ENCODE assay signal across 16 mouse cellular contexts in the genomic region with DNA sequence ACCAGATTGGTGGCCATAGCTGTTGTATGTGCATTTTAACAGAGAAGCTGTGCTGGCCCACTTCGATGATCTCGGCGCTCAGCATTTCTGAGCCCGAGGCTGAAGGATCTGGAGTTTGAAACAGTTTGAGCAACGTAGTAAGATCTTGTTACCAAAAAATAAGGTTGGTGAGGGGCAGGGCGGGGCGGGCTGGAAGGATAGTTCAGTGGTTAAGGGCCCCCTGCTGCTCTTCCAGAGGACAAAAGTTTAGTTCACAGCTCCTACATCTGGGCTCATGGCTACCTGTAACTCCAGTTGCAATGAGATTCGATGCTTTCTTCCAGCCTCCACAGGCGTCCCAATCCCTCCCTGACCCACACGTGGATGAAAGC. TPM values are rescaled to one million over a fixed set of nuclear protein-coding genes. Genes with fewer than 3 reads are reported as not detected.
DNase-seq lines count a peak whose midpoint lies in the region; ATAC-seq and TF ChIP-seq lines count a peak whose summit lies in the region.
"Had no signal": no experiment of that assay in that cellular context is flagged by ENCODE, and none has a peak within 500 bp of the region (broad histone marks: within the 10 kb centered on the region; RNA-seq: fewer than 3 reads in every experiment).

No protein-coding gene starts in this region.

- DNase-seq in heart, embryonic 10.5 days (ENCODE audit: low spot score): no peak
- no peak for DNase-seq in testis, postnatal 10 days (ENCODE audit: low spot score)
- DNase-seq in liver, embryonic 14.5 days (ENCODE audit: low read depth in 3 of 3, low spot score in 3 of 3): no peak
- no peak for DNase-seq in cerebellum, adult 11 months
- DNase-seq in Muller cell, postnatal 12 days (ENCODE audit: inconsistent ontology term): no peak
- DNase-seq: adrenal gland, adult 2 months; gastrocnemius, postnatal 10 days; kidney, adult 2 months; kidney, postnatal 10 days; left cerebral cortex, postnatal 4 days had no signal

- H3K4me1 ChIP-seq in heart, embryonic 10.5 days: peaks cover 41% of the 10 kb centered on the region
- peaks cover 10% of the 10 kb centered on the region for H3K4me1 ChIP-seq in heart, embryonic 11.5 days (ENCODE audit: control insufficient read depth, insufficient read depth, low read length)
- peaks cover 11% of the 10 kb centered on the region; the same call in 1 of the 2 replicates for H3K4me1 ChIP-seq in testis, adult 2 months (ENCODE audit: control insufficient read depth, insufficient read depth, low read length)
- peaks cover 64 to 72% of the 10 kb centered on the region in 2 experiments for H3K4me1 ChIP-seq in liver, embryonic 14.5 days (replicated peaks; ENCODE audit: control insufficient read depth in 2 of 2, insufficient read depth in 2 of 2, low read length in 1 of 2)
- H3K4me1 ChIP-seq: neural tube, embryonic 15.5 days had no signal

- H3K4me3 ChIP-seq in heart, embryonic 10.5 days: no peak overlapping the region
- no peak overlapping the region for H3K4me3 ChIP-seq in heart, embryonic 11.5 days (ENCODE audit: low read depth, low read length)
- no peak overlapping the region for H3K4me3 ChIP-seq in testis, adult 2 months (ENCODE audit: control insufficient read depth, low read depth, low read length)
- H3K4me3 ChIP-seq in liver, embryonic 14.5 days (ENCODE audit: insufficient read depth in 1 of 2, low read depth in 2 of 2, low read length in 2 of 2): no peak overlapping the region
- H3K4me3 ChIP-seq: hindbrain, embryonic 13.5 days; midbrain, embryonic 12.5 days; neural tube, embryonic 15.5 days had no signal

- no peaks in the 10 kb centered on the region for H3K36me3 ChIP-seq in heart, embryonic 10.5 days
- H3K36me3 ChIP-seq in heart, embryonic 11.5 days (ENCODE audit: control insufficient read depth, insufficient read depth, low read length): no peaks in the 10 kb centered on the region
- H3K36me3 ChIP-seq in testis, adult 2 months (ENCODE audit: control insufficient read depth, insufficient read depth, low read length): no peaks in the 10 kb centered on the region
- no peaks in the 10 kb centered on the region for H3K36me3 ChIP-seq in liver, embryonic 14.5 days (replicated peaks; ENCODE audit: control insufficient read depth, insufficient read depth, low read depth)
- H3K36me3 ChIP-seq: hindbrain, embryonic 13.5 days; midbrain, embryonic 12.5 days; neural tube, embryonic 15.5 days had no signal

- H3K9me3 ChIP-seq in heart, embryonic 10.5 days: no peaks in the 10 kb centered on the region
- H3K9me3 ChIP-seq in heart, embryonic 11.5 days (replicated peaks; ENCODE audit: control insufficient read depth, low read length): no peaks in the 10 kb centered on the region
- no peaks in the 10 kb centered on the region for H3K9me3 ChIP-seq in liver, embryonic 14.5 days (ENCODE audit: control insufficient read depth, low read length)
- H3K9me3 ChIP-seq: hindbrain, embryonic 13.5 days; midbrain, embryonic 12.5 days; neural tube, embryonic 15.5 days had no signal

- 84% methylated on average over 10 of the region's 10 CpGs for WGBS in heart, embryonic 10.5 days
- 79% methylated on average over 10 of the region's 10 CpGs for WGBS in heart, embryonic 11.5 days (ENCODE audit: insufficient replicate concordance)
- WGBS in liver, embryonic 14.5 days (ENCODE audit: insufficient replicate concordance): 63% methylated on average over 10 of the region's 10 CpGs

- no peak for TF ChIP-seq CTCF in testis, adult 2 months (IDR thresholded peaks at IDR 0.05; ENCODE audit: control insufficient read depth, insufficient read depth, insufficient replicate concordance, low read depth, low read length)
- TF ChIP-seq CTCF in liver, embryonic 14.5 days (IDR thresholded peaks at IDR 0.05; ENCODE audit: low read depth): no peak

- H3K9ac ChIP-seq in heart, embryonic 11.5 days (ENCODE audit: low read depth, low read length): no peak overlapping the region
- H3K9ac ChIP-seq in liver, embryonic 14.5 days (replicated peaks): peak overlapping the region; percentile 95
- H3K9ac ChIP-seq: hindbrain, embryonic 13.5 days; midbrain, embryonic 12.5 days; neural tube, embryonic 15.5 days had no signal

- 0 out of 2 replicates have a peak, but pooled peaks cover 6% of the 10 kb centered on the region for H3K27me3 ChIP-seq in heart, embryonic 10.5 days (ENCODE audit: insufficient read depth, poor library complexity, severe bottlenecking)
- H3K27me3 ChIP-seq in heart, embryonic 11.5 days (ENCODE audit: control insufficient read depth, insufficient read depth, low read length): peaks cover 2% of the 10 kb centered on the region
- no peaks in the 10 kb centered on the region for H3K27me3 ChIP-seq in testis, adult 2 months (ENCODE audit: control insufficient read depth, insufficient read depth, low read length)
- H3K27me3 ChIP-seq in liver, embryonic 14.5 days (ENCODE audit: control insufficient read depth, insufficient read depth, low read length): no peaks in the 10 kb centered on the region
- H3K27me3 ChIP-seq: hindbrain, embryonic 13.5 days; midbrain, embryonic 12.5 days; neural tube, embryonic 15.5 days had no signal

- no peak for TF ChIP-seq POLR2A in testis, adult 2 months (IDR thresholded peaks at IDR 0.05; ENCODE audit: control insufficient read depth, low read depth, low read length)

- no peak for ATAC-seq in heart, embryonic 11.5 days (replicated peaks; ENCODE audit: insufficient number of reproducible peaks, low FRiP score, low TSS enrichment)
- ATAC-seq in liver, embryonic 14.5 days (ENCODE audit: insufficient read depth): no peak
- ATAC-seq: forebrain, embryonic 16.5 days had no signal

- peak overlapping the region; percentile 77 for H3K27ac ChIP-seq in heart, embryonic 10.5 days
- H3K27ac ChIP-seq in heart, embryonic 11.5 days (ENCODE audit: low read depth, low read length): no peak overlapping the region
- peak overlapping the region; percentile 18 for H3K27ac ChIP-seq in testis, adult 2 months (ENCODE audit: control insufficient read depth, insufficient read depth, low read depth, low read length)
- H3K27ac ChIP-seq in liver, embryonic 14.5 days: peak overlapping the region; percentile 95
- H3K27ac ChIP-seq: hindbrain, embryonic 13.5 days; midbrain, embryonic 12.5 days; neural tube, embryonic 15.5 days had no signal

- H3K4me2 ChIP-seq in heart, embryonic 11.5 days: no peak overlapping the region
- peak overlapping the region; percentile 97 for H3K4me2 ChIP-seq in liver, embryonic 14.5 days (ENCODE audit: low read depth)
- H3K4me2 ChIP-seq: hindbrain, embryonic 13.5 days; midbrain, embryonic 12.5 days; neural tube, embryonic 15.5 days had no signal

- no peak for TF ChIP-seq EP300 in liver, embryonic 14.5 days (IDR thresholded peaks at IDR 0.05; ENCODE audit: low read depth)

RNA-seq across cellular contexts. Expression of a gene that starts 26.5 kb away (rescaled TPM):
- 3.4 and 4.0 TPM in 2 replicates for polyA plus RNA-seq in heart, embryonic 10.5 days (2016; fragmentation: Nextera tagmentation; extraction: Ambion mirVana)
- 2.4 and 2.9 TPM in 2 replicates for polyA plus RNA-seq in heart, embryonic 11.5 days (2014; fragmentation: Nextera tagmentation; extraction: Ambion mirVana)
- 4.6 and 5.4 TPM in 2 replicates for polyA plus RNA-seq in testis, adult 2 months (2012; rRNA removed)
- polyA plus RNA-seq in liver, embryonic 14.5 days (2012; rRNA removed): 21.3 and 24.7 TPM in 2 replicates
- polyA plus RNA-seq in liver, embryonic 14.5 days (2014; fragmentation: Nextera tagmentation; extraction: Ambion mirVana): 20.0 and 24.7 TPM in 2 replicates
